Mouse (Mus musculus) left cerebral cortex, postnatal 14 days (tissue): ENCODE data around the gene Eif2b3. TPM values are rescaled to one million over a fixed set of nuclear protein-coding genes. Genes with fewer than 3 reads are reported as not detected.

Experiments used
- DNase-seq, 2 experiments: peaks; one replicate each; pipeline ENCODE4 v3.0.0; 2021 to 2022; ENCODE audit warnings: low spot score in 2 of 2, mixed read lengths in 1 of 2
- intact Hi-C: fragments of 180-260 bp; cut with DNase I; formaldehyde crosslinking; loops from one replicate; pipeline ENCODE4 v1.15.1; 2025
- total RNA-seq, 2 experiments: library from RNA; stranded (reverse); gene quantifications; 2 replicates each; pipeline ENCODE4 v1.2.3; 2021

Gene Eif2b3
- total RNA-seq, 2 experiments from 2014 or later: 18.9 to 20.5 TPM

DNA sequence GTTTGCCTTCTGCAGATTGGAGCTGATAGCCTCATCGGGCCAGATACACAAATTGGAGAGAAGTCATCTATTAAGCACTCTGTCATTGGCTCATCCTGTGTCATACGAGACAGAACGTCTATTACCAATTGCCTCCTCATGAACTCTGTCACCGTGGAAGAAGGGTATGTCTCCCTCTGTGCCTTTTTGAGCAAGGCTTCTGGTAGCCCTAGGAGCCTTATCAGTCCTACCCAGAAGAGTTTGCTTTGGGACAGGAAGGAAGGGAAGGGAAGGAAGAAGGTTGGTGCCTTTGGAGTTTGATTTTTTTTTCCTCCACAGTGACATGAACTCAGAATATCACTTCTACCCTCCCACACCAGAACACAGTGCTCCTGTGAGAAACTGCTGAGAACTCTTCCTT lies 51.4 kb downstream of the Eif2b3 start:
- intact Hi-C loops: no loop called here
- no peak for DNase-seq

DNA sequence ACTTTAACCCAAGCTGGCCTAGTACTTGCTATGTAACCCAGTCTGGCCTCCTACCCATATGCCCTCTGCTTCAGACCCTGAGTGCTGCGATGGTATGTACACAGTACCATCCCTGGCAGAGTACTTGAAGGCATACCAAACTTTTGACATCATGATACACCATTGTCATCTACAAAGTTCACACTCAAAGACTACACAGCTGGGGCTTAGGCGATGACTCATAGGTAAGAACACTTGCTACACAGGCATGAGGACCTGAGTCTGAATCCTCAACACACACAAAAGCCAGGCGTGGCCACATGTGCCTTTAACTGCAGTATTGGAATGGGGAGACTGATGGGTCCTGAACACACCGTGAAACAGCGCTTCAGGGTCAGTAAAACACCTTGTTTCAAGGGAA lies 52.0 kb downstream of the Eif2b3 start:
- DNase-seq: no peak
- intact Hi-C loops: no loop called here

DNA sequence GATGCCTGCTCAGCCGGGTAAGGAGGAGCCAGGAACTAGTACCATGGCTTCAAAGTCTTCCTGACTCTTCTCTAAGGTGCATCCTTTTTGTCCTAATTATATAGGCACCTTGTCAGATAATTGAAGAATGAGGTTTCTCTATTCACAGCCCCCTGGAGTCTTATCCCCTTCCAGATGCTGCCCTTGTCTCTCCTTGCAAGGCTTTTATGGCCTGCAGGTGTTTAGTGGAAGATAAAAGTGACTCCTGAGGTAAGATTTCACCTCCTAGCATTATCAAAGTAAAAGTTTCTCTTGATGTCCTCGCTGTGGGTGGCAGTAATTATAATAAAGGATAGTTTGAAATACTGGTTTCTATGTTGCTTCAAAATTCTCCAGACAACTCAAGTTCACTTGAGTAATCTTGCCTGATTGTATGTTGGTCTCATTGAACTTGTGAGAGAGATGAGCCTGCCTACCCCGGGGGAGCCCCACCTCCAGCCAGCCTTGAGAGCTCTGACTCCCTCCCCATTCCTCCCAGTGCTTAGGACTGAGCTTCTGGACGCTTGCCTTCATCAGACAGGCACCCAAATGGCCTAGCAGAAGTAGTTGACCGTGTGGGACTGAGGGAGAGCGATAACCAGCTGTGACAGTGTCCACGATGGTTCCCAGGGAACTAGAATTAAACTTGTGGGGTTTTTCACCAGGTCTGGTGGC lies 68.9 kb downstream of the Eif2b3 start:
- intact Hi-C loops: no loop called here
- DNase-seq: no peak

DNA sequence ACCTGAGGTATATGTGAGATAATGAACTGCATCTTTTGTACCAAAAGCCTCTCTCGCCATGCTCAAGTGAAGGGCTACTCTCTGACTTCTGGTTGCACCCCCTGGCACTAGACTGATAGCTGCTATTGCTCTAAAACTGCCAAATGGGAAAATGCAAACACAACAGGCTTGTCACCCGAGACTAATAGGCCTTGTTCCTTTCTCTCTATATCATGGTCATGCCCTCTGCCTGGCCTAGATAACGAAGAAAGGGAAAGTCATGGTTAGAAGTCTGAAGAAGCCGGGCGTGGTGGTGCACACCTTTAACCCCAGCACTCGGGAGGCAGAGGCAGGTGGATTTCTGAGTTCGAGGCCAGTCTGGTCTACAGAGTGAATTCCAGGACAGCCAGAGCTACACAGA lies 71.4 kb downstream of the Eif2b3 start:
- no peak for DNase-seq
- intact Hi-C loops: no loop called here

DNA sequence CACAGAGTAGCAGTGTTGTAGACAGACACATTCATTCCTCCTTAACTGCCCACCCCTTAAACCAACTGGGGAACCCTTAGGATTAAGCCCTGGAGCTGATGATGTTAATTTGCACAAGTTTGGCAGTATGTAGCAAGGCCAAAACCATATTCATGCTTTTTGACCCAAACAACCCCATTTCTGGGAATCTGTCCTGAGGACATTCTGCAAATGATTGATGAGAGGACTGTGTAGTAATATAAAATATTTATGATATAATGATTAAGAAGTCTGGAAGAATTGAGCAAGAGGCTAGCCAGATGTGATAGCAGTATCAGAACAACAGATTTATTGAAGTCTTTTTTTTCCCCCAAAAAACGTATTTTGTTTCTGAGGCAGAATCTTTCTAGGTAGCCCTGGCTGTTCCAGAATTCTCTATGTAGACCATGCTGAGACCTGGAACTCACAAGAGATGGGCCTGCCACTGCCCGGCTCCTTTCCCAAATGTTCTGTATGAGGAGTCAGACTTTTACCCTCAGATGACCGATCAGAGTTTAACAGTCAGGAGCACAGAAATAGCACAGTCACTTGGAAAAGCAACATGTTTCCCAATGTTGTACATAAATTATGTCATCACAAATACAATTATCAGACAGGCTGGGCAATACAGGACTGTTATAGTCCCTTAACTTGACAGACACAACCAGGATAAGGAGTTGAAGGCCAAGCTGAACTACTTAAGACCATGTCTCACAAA lies 75.6 kb downstream of the Eif2b3 start:
- intact Hi-C loops: no loop called here
- no peak for DNase-seq

DNA sequence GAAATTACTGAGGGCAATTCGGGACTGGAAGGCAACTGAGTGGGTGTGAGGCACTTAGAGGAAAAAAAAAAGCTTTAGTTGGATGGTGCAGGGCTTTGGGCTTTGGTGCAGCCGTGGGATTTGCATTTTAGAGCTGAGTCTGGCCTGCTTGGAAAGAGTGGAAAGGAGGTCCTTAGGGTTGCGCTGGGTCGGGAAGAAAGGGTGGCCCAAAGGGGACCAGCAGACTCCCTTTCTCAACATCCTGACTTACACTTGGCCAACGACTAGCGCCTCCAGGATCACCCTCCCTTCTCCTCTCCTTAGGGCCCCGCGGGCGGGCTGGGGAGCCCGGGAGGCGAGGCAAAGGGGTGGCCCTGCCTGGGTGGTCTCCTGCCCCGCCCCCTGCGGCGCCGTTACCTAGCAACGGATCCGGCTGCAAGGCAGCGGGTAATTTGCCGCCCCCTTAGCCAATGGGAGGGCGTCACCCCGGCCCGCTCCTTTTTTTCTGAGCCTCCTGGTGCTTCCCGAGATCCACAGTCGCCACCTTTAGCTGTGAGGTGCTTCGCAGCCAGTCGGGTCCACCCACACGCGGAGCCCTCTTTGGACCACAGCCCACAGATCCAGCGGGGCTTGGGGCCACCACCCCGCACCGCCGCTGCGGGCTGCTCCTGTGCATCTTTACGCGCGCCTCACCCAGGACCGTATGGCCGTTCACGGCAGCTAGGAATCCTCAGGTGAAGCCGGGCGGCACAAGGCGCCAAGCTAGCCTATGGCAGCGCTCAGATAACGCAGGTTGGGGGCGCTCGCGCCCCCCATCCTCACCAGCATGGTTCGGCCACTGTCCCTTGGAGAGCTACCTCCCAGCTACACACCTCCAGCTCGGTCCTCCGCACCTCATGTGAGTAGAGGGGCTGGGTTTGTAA lies 76.6 kb downstream of the Eif2b3 start, which contains the start of gene Ptch2:
Gene Ptch2 (plus strand): TSS at position 525 of the 902 bp plus-strand sequence.
- peak; percentile 52 to 65 for DNase-seq
- intact Hi-C loops: no loop called here

DNA sequence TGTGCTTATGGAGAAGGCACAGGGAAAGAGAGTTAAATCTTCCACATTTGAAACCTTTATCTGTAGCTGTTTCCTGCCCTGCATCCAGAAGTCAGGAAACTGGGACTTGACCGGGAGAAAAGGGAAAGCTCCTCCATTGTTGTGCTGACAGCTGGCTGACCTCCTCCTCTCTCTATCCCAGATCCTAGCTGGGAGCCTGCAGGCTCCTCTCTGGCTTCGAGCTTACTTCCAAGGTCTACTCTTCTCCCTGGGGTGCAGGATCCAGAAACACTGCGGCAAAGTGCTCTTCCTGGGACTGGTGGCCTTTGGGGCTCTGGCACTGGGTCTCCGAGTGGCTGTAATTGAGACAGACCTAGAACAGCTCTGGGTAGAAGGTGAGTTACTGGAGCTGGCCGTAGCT lies 77.5 kb downstream of the Eif2b3 start:
- no peak for DNase-seq
- intact Hi-C loops: no loop called here

DNA sequence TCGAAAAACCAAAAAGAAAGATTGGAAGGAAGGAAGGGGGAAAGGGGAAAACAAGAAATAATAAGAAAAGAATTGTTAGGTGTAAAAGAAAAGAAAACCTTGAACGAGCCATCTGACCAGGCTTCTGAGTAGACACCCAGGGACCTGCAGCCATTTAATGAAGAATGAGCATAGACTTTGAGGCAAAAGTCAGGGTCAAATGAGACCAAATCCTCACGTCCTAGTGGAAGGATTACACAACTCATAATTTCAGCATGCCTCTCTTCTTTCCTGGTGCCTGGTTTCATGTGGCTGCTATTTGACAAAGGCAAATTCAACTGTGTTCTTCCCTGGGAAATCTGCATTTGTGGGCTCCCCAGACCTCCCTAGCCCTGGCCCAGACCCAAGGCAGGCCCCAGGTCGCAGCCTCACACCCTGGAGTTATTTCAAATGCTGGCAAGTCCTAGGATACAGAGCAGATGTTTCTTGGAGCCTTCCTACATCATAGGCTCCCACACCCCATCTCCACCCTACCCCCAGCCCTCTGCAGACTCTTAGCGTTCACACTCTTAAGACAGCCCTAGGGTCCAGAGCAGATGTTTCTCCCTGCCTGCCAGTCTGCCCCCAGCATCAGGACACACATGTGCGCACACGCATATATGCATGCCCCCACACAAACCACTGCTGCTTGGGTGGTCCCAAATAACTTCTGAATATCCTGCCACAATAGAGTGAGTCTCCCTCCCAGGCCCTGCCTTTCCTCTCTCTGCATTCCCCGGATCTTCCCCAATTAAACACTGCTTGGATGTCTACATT lies 79.0 kb downstream of the Eif2b3 start:
- DNase-seq: no peak
- intact Hi-C loops: no loop called here

DNA sequence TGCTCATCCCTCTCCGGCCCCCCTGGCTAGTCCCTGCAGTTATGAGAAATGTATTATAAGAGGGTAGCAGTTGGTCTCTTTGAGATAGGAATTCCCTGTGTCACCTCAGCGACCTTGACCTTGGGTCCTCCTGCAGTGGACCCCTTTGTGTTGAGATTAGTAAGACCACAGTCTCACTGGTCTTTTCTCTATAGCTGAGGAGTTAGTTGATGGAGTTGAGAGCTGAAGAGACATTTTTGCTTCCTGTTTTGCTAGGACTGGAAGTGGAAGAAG lies 79.5 kb downstream of the Eif2b3 start:
- intact Hi-C loops: no loop called here

DNA sequence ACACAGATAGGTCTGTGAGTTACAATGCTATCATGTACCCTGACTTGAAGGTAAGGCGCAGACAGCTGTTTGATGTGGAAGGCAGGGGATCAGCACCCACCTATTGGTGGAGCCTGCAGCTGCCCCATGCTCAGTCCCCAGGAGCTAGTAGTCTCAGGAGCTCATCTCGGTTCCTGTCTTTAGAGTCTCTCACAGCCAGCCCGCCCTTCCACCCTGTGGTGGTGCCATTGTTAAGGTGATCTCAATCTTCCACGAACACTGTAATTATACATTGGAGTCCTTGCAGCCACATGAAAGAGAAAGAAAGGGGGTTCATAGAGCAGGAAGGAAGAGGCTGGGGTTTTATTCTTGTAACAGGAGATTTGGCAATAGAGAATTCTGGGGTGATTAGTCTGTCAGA lies 80.8 kb downstream of the Eif2b3 start:
- intact Hi-C loops: no loop called here
- no peak for DNase-seq

More for the DNA sequence above, 79.5 kb downstream of the Eif2b3 start:
- no peak for DNase-seq

DNA sequence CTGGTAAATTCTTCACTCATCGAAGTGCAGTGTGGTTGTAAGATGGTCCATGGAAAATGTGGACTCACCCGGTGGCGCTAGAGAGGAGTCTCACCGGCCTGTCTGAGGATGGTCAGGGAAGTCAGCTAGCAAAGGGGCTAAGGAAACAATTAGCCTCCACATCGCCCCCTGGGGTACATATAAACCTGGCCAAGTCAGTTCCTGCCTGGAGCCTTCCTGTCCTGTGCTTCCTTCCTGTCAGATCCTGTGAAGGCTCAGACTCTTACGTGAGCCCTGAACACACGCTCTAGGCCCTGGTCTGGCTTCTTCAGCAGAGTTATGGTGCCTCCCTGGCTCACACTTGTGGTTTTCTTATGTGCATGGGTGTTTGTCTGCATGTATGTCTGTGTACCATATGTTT lies 82.0 kb downstream of the Eif2b3 start:
- intact Hi-C loops: no loop called here
- no peak for DNase-seq

DNA sequence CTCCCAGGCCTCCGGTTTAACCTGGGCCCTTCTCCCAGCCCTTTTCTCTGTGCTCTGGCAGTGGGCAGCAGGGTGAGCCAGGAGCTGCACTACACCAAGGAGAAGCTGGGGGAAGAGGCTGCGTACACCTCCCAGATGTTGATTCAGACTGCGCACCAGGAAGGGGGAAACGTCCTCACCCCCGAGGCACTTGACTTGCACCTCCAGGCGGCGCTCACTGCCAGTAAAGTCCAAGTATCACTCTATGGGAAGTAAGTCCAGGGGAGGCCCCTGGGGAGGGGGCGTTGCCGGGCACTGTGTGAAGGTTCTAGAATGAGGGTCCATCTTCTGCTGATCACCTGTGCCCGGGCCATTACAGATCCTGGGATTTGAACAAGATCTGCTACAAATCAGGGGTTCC lies 85.5 kb downstream of the Eif2b3 start:
- intact Hi-C loops: no loop called here
- no peak for DNase-seq

DNA sequence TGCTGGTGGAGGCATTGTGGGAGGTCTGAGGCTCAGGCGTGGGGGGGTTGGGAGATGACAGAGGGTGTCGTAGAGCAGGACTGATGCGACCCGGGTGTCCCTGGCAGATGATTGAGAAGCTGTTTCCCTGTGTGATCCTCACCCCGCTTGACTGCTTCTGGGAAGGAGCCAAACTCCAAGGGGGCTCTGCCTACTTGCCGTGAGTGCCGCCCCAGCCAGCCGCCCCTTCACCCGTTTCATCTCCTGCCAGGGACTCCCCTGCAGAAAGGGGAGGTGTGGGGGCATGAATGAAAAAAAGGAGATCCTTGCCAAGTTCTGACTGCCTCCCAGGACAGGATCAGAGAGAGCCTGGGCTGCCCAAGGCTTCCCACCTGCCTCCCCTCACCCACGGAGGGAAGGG lies 85.9 kb downstream of the Eif2b3 start:
- DNase-seq: no peak

DNA sequence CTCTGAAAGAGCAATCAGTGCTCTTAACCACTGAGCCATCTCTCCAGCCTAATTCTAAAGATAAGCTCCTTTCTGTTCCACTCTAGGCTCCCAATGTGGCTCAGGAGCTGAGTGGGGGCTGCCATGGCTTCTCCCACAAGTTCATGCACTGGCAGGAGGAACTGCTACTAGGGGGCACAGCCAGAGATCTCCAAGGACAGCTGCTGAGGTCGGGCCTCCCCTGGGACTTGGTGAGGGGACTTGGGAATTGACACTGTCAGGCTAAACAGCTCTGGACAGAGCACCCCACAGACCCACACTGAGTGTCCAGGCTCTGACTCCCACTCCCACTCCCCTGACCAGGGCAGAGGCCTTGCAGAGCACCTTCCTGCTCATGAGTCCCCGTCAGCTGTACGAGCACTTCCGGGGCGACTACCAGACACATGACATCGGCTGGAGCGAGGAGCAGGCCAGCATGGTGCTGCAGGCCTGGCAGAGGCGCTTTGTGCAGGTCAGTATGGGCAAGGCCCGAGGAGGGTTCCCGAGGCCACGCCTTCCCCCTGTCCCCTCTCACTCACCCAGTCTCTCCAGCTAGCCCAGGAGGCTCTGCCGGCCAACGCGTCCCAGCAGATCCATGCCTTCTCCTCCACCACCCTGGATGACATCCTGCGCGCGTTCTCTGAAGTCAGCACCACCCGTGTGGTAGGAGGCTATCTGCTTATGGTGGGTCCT lies 88.8 kb downstream of the Eif2b3 start:
- DNase-seq: no peak
- intact Hi-C loops: no loop called here

More for the DNA sequence above, 85.9 kb downstream of the Eif2b3 start:
- intact Hi-C loops: no loop called here

DNA sequence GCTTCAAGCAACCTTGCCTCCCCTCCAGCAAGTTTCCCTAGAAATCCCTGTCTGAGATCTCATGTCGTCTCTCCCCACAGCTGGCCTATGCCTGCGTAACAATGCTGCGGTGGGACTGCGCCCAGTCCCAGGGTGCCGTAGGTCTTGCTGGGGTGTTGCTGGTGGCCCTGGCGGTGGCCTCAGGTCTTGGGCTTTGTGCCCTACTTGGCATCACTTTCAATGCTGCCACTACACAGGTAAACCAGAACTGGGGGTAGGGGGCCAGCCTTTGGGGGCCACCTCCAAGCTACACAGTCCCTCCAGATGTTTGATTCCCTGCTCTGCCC lies 89.3 kb downstream of the Eif2b3 start:
- DNase-seq: no peak
- intact Hi-C loops: no loop called here

DNA sequence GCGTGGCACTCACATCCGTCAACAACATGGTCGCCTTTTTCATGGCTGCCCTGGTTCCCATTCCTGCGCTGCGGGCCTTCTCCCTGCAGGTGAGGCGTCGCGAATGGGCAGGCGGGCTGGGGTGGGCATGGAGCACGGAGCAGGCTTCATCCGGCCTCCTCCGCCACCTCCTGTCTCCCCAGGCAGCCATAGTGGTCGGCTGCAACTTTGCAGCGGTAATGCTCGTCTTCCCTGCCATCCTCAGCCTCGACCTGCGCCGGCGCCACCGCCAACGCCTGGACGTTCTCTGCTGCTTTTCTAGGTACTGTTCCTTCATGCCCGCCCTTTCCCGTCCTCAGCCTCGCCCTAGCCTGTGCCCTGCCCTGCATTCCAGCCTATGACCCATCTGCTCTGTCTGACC lies 90.1 kb downstream of the Eif2b3 start:
- DNase-seq: no peak
- intact Hi-C loops: no loop called here

DNA sequence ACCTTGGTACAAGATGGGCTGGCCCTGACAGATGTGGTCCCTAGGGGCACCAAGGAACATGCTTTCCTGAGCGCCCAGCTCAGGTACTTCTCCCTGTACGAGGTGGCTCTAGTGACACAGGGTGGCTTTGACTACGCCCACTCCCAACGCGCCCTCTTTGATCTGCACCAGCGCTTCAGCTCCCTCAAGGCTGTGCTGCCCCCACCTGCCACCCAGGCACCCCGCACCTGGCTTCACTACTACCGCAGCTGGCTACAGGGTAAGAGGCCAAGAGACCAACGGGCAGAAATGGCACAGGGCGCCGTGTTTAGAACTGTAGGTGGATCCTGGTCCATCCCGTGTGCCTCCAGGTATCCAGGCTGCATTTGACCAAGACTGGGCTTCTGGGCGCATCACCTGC lies 91.0 kb downstream of the Eif2b3 start:
- DNase-seq: no peak
- intact Hi-C loops: no loop called here

DNA sequence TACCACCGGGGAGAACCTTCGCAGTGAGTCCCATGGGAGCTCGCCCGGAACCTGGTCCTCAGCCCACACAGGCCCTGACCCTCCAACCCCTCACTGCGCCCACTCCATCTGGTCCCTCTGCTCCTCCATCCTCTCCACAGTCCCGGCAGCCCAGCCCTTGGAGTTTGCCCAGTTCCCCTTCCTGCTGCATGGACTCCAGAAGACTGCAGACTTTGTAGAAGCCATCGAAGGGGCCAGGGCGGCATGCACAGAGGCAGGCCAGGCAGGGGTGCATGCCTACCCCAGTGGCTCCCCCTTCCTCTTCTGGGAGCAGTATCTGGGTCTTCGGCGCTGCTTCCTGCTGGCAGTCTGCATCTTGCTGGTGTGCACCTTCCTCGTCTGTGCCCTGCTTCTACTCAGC lies 91.8 kb downstream of the Eif2b3 start:
- intact Hi-C loops: no loop called here
- no peak for DNase-seq

DNA sequence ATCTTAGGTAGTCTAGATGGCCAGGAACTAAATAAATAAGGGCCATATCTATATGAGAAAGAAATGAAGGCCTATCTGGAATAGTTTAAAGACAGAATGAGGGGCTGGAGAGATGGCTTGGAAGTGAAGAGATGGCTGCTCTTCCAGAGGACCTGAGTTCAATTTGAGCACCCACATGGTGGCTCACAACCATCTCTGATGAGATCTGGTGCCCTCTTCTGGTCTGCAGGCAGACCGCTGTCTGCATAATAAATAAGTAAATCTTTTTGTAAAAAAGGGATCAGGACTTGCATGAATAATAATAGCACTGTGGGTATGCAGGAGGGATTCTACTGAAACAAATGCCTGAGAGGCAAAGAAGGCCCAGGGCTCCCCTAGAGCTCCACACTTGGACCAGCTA lies 94.0 kb downstream of the Eif2b3 start:
- DNase-seq: no peak
- intact Hi-C loops: no loop called here
